Mouse (Mus musculus) G1E (cell line): ENCODE data around the gene Cux1.

Experiments
- CTCF ChIP-seq: IDR thresholded peaks from 2 replicates; pipeline ENCODE4 v1.5.1; 2012; ENCODE audit warnings: low read depth, low read length, inconsistent platforms, mixed read lengths
- GATA1 ChIP-seq: IDR thresholded peaks from 2 replicates; pipeline ENCODE4 v1.6.1; 2012; ENCODE audit warnings: borderline replicate concordance, low read length, inconsistent platforms, mixed read lengths
- TAL1 ChIP-seq: conservative IDR thresholded peaks from 2 replicates; pipeline ENCODE4 v1.6.1; 2012; ENCODE audit warnings: low read depth, low read length, inconsistent platforms, mixed read lengths

- no peak for TF ChIP-seq CTCF
- no peak for TF ChIP-seq TAL1
- no peak for TF ChIP-seq GATA1
Measured at GRCm38 (mm10) chr5:136306254-136306653, 261.0 kb downstream of the Cux1 start.
